Comparison of ENCODE assay signal across 8 mouse cellular contexts in genomic region chr10:111298140-111299098, GRCm38 (mm10). TPM values are rescaled to one million over a fixed set of nuclear protein-coding genes. Genes with fewer than 3 reads are reported as not detected.
DNase-seq lines count a peak whose midpoint lies in the region; ATAC-seq lines count a peak whose summit lies in the region.

Gene Bbs10 (plus strand): TSS chr10:111298679.

- H3K4me1 ChIP-seq in hindbrain, embryonic 12.5 days, result peaks cover 5% of the 10 kb centered on the region; the same call in 1 of the 2 replicates

- ATAC-seq in hindbrain, embryonic 12.5 days (ENCODE audit: low FRiP score), result peak; percentile 99

- peaks cover 4% of the 10 kb centered on the region; the same call in 1 of the 2 replicates for H3K36me3 ChIP-seq in hindbrain, embryonic 12.5 days

- H3K4me3 ChIP-seq in hindbrain, embryonic 12.5 days, result peak within 1 kb of the TSS; percentile 62

- H3K27ac ChIP-seq in hindbrain, embryonic 12.5 days, result peak within 1 kb of the TSS; percentile 91

- no peaks in the 10 kb centered on the region for H3K9me3 ChIP-seq in hindbrain, embryonic 12.5 days (replicated peaks)

- H3K4me2 ChIP-seq in hindbrain, embryonic 12.5 days (replicated peaks), result peak within 1 kb of the TSS; percentile 54

- peak within 1 kb of the TSS; percentile 75 for H3K9ac ChIP-seq in hindbrain, embryonic 12.5 days

- WGBS in hindbrain, embryonic 12.5 days, result under 1% methylated on average over 54 of the region's 54 CpGs

- H3K27me3 ChIP-seq in hindbrain, embryonic 12.5 days, result no peaks in the 10 kb centered on the region

- peak; percentile 100 for DNase-seq in NIH3T3 (ENCODE audit: low read depth)
- peak; percentile 99 for DNase-seq in cerebellum, postnatal 10 days
- peak; percentile 91 to 92 for DNase-seq in frontal cortex, postnatal 10 days (ENCODE audit: low spot score in 2 of 2)
- DNase-seq in layer of hippocampus, postnatal 14 days (ENCODE audit: low spot score in 2 of 2), result peak; percentile 96
- peak; percentile 97 for DNase-seq in lung, postnatal 14 days
- peak; percentile 91 for DNase-seq in retina, adult 2 months (ENCODE audit: low read depth, low spot score)
- DNase-seq in thymus, postnatal 36 days, result peak; percentile 92 to 95

RNA-seq across cellular contexts. Expression of gene Bbs10, which starts in this region (rescaled TPM):
- polyA plus RNA-seq in hindbrain, embryonic 12.5 days (2016; fragmentation: Nextera tagmentation; extraction: Ambion mirVana), result 6.5 and 6.7 TPM in 2 replicates
- 1 to 10 TPM; 4.2 to 5.4 TPM for total RNA-seq in layer of hippocampus, postnatal 14 days (2021)

Comparison
In these comparisons a context has a peak if more than half of its experiments do, and no peak if none do; other contexts are left out.
1. Peak in every context shown above with its lines: DNase-seq, ATAC-seq, H3K4me3 ChIP-seq and H3K27ac ChIP-seq.